Mouse (Mus musculus) spleen, adult 2 months (tissue): ENCODE measurements around the gene Gm10663. TPM values are rescaled to one million over a fixed set of nuclear protein-coding genes. Genes with fewer than 3 reads are reported as not detected.

Experiments
- DNase-seq, 2 experiments: peaks; one replicate each; pipeline versions ENCODE4 v3.0.0 to v3.0.0-alpha.2; 2012 to 2021; ENCODE audit warnings: low spot score in 2 of 2, low read depth in 1 of 2
- H3K27ac ChIP-seq: fragments of 200-500 bp; 2 replicates; pipeline ENCODE4 v1.5.1; 2012; ENCODE audit warnings: low read length, inconsistent platforms; ENCODE audit not compliant: insufficient read depth
- H3K27me3 ChIP-seq: fragments of 200-500 bp; 2 replicates; pipeline ENCODE4 v1.6.1; 2012; ENCODE audit warnings: mild to moderate bottlenecking, moderate library complexity, low read length, inconsistent platforms; ENCODE audit not compliant: control insufficient read depth, insufficient read depth
- H3K36me3 ChIP-seq: fragments of 200-500 bp; 2 replicates; pipeline ENCODE4 v1.6.1; 2012; ENCODE audit warnings: mild to moderate bottlenecking, low read length, inconsistent platforms; ENCODE audit not compliant: control insufficient read depth, insufficient read depth
- H3K4me1 ChIP-seq: fragments of 200-500 bp; 2 replicates; pipeline ENCODE4 v1.6.1; 2011; ENCODE audit warnings: inconsistent platforms; ENCODE audit not compliant: control insufficient read depth, insufficient read depth, insufficient read length
- H3K4me3 ChIP-seq: fragments of 200-500 bp; 2 replicates; pipeline ENCODE4 v1.5.1; 2011; ENCODE audit warnings: mild to moderate bottlenecking, inconsistent platforms; ENCODE audit not compliant: insufficient read depth, insufficient read length; ENCODE audit errors: extremely low read depth
- CTCF ChIP-seq: fragments of 200-500 bp; IDR thresholded peaks from 2 replicates; pipeline ENCODE4 v1.5.1; 2011; ENCODE audit warnings: mild to moderate bottlenecking, inconsistent platforms; ENCODE audit not compliant: insufficient read depth, insufficient read length, insufficient replicate concordance; ENCODE audit errors: extremely low read depth
- POLR2A ChIP-seq: fragments of 200-500 bp; IDR thresholded peaks from 2 replicates; pipeline ENCODE4 v1.6.1; 2011; ENCODE audit warnings: low read depth, low read length, inconsistent platforms
- WGBS: fragments of 180-500 bp; shearing (Covaris S2); methylation state at CpG from one replicate; pipeline ENCODE4 v1.1.7; 2018; 5-methylcytosine and 5-hydroxymethylcytosine counted together
- polyA plus RNA-seq: library from polyadenylated mRNA; depleted of rRNA; stranded (reverse); fragments of >200 nt; gene quantifications from 2 replicates; pipeline ENCODE4 v1.2.3, GENCODE M21; 2012; rRNA removed

Gene Gm10663
- polyA plus RNA-seq, 1 experiment: not detected

GRCm38 (mm10) chr8:65126454-65126853 lies 51.6 kb downstream of the Gm10663 start:
- TF ChIP-seq CTCF (no peak), POLR2A (no peak)
- H3K27ac ChIP-seq: no peak overlapping the region
- H3K36me3 ChIP-seq: no peaks in the 10 kb centered on the region
- DNase-seq: no peak
- no peaks in the 10 kb centered on the region for H3K4me1 ChIP-seq
- H3K4me3 ChIP-seq: no peak overlapping the region
- WGBS: 67% methylated on average over 3 of the region's 3 CpGs
- H3K27me3 ChIP-seq: no peaks in the 10 kb centered on the region

Other genes starting within 250 kb of the Gm10663 start
- gene Klhl2, start 225.0 kb upstream of the Gm10663 start, polyA plus RNA-seq: 5.2 and 5.3 TPM in 2 replicates
- gene Tmem192, start 127.8 kb upstream of the Gm10663 start, polyA plus RNA-seq: 40.0 and 51.9 TPM in 2 replicates
- not detected in 2 replicates for gene Trim75, start 87.2 kb upstream of the Gm10663 start, polyA plus RNA-seq
- gene Trim61, start 56.5 kb upstream of the Gm10663 start, polyA plus RNA-seq: not detected in 2 replicates
- not detected in 2 replicates for gene Trim60, start 56.4 kb upstream of the Gm10663 start, polyA plus RNA-seq
- not detected in 2 replicates for gene Apela, start 37.7 kb upstream of the Gm10663 start, polyA plus RNA-seq
- gene BC030870, start 54.5 kb downstream of the Gm10663 start, polyA plus RNA-seq: not detected in 2 replicates